Mouse (Mus musculus) stomach, postnatal 0 days (tissue): ENCODE measurements around the gene Kcnk5.

Experiments
- CTCF ChIP-seq: IDR thresholded peaks from 2 replicates; pipeline ENCODE4 v1.5.1; 2016; ENCODE audit warnings: antibody characterized with exemption, low read depth, mild to moderate bottlenecking, moderate library complexity
- EP300 ChIP-seq: optimal IDR thresholded peaks from 2 replicates; pipeline ENCODE3; 2016; ENCODE audit warnings: antibody characterized with exemption

DNA sequence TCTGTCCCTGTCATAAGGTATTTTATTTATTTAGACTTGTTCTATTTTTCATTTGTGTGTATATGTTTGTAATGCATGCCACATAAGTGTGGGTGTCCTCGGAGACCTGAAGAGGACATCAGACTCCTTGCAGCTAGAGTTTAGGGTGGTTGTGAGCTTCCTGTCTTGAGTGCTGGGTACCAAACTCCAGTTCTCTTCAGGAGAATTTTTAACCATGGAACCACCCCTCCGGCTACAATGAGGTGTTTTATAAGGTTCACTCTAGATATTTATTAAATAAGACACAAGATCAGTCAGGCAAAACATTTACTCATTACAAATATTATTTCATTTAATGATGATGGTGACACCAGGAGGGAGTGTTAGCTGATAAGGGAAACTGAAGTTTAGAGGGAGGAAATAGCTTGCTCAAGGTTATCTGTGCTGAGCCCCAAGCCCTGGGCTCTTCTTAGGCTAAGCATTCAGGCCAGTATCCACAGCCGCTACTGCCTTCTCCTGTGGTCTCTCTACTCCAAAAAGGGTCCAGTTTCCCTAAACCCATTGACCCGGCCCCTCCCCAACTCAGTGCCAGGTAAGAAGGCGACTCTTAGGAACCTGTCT is 9.6 kb upstream of the Kcnk5 start:
- TF ChIP-seq CTCF (no peak), EP300 (no peak)
